Mouse (Mus musculus) layer of hippocampus, postnatal 14 days (tissue): ENCODE measurements at regions not wholly inside any gene's neighbourhood (a gene's known extent, or its start where the extent isn't known, plus 50 kb on each side); places are given as distances from the start of the nearest gene placed in this dataset.

Experiments
- DNase-seq, 2 experiments: peaks; one replicate each; pipeline ENCODE4 v3.0.0; 2021 to 2022; ENCODE audit warnings: low spot score in 2 of 2, mixed read lengths in 1 of 2

GRCm38 (mm10) chr13:69279647-69280046, 253.9 kb upstream of the Nsun2 start:
- DNase-seq: no peak

- peak; percentile 13 to 64 for DNase-seq
Measured at GRCm38 (mm10) chr13:69294483-69294882, 239.1 kb upstream of the Nsun2 start.

GRCm38 (mm10) chr13:69303316-69303715, 230.2 kb upstream of the Nsun2 start:
- DNase-seq: no peak

DNA sequence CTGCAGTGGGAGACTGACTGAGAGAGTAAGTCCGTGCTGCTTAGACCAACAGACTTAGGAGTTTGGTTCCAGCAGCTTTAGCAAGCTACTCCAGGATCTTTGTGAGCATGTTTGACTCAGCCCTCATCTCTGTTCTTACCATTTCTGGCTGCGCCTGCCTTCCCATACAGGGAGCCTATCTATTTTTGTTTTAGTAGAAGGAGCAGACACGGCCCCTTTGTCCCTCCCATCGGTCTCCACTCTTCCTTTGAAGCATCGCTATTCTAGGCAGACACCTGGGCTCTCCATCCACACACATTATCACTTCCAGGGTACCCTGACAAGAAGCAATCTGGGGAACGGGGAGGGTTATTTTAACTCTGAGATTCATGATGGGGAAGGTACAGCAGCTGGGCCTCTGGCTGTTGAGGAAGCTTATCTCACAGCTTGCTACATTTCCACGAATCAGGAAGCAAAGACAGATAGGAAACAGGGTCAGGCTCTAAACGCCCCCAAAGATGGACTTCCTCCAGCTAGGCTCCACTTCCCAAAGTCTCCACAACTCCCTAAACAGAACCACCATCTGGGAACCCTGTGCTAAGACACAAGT, 203.0 kb upstream of the Nsun2 start:
- DNase-seq: no peak

DNA sequence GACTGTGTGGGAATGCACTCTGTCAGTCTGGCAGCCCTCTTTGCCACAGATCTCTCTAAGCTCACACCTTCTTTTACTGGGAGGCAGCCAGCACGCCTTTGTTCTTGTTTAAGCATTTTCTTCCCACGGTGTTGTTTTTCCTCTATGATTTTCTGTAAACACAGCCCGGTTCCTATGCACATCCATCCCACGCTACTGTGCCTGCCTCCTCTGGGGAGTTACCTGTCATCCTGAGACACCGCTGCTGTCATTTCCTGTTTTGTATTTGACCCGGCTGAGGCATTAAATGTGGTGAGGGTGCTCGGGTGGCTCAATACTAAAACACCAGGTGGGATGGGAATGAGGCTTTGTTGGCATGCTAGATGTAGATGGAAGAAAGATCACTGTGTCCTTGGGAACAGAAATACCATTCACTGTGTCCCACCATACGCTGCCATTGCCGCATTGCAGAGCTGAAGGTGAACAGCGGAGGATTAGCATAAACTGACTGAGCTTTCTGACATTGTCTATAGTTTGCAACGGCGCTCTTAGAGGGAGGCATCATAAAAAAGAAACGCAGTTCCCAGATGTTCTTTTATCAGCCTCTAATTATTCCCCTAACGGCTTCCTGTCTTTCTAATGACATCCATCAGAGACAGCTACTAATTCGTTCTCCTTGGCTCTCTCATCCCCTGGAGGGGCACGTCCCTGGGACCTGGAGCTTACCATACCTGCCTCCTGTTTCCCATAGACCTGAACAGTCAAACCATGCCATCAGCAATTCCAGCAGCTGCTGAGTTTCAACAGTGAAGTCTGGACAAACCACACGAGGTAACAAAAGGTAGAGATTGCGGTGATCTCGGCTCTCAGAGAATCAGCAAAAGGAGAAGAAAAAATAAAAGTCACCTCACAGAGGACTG, 201.8 kb upstream of the Nsun2 start:
- DNase-seq: peak in 1 of 2 experiments; percentile 16

DNA sequence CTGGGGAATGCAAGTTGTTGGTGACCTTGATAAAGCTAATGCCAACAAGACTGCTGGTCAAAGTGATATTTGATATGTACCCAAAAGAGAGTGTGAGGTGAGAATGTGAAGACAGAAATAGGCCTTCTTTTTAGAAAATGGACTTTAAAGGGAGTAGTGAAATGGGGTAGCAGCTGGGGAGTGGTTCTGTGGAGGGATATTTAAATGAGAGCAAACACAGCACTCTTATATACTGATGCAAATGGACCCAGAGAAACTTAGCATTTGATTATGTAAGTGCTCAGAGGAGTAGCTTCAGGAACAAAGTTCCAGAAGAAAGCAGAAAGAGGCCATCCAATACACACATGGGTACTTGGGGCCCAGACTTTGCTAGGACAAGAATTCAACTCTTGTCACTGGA, 189.7 kb upstream of the Nsun2 start:
- no peak for DNase-seq

- peak in 1 of 2 experiments; percentile 3 for DNase-seq
Measured at GRCm38 (mm10) chr13:69357435-69357834, 176.1 kb upstream of the Nsun2 start.

DNA sequence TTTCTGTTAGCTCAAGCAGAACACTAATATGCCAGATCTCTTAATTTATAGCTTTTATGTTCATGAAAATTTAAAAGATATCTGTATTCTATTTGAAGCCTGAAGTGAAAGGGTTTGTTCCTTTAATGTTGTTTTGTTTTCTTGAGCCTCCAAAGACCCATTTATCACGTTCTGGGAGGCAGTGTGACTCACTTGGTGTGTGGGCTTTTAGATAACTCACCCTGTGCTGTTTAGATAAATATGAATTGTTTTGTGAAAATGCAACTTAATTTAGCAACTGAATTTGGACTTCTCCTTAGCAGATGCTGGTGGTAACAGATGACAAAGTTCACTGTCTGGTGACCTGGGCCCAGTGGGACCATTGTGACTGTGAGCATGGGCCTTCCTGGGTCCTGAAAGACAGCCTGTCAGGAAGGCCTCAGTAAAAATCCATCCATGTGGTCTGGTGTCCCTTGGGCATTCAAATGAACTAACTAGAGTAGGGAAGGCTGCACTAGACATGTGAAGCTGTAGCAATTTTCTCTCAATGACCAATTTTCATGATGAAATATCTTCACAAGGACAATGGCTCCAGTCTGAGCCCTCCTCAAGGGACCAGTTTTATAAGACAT, 167.6 kb upstream of the Nsun2 start:
- no peak for DNase-seq

GRCm38 (mm10) chr13:69373101-69373815, 160.3 kb upstream of the Nsun2 start:
- peak in 1 of 2 experiments; percentile 2 for DNase-seq

- no peak for DNase-seq
Measured at GRCm38 (mm10) chr13:69373816-69374142, 159.8 kb upstream of the Nsun2 start.

DNA sequence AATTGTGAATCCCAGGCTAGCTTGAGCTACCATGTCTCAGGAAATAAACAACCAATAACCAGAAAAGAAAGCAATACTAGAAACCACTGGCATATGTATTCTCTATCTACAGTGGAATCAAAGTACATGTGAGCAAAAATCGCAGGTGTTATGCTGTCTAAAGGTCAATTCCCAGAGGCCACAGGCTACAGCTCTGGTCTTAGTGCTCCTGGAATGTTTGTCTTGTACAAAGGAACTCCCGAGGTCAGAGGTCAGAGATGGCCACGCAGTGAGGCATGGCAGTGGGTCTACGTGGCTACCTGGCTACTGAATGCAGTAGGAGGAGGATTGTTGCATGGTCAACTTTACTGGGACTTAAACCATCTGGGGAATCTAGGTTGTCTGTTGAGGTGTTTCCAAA, 153.1 kb upstream of the Nsun2 start:
- DNase-seq: no peak

- no peak for DNase-seq
Measured at GRCm38 (mm10) chr13:69384767-69385166, 148.8 kb upstream of the Nsun2 start.

DNA sequence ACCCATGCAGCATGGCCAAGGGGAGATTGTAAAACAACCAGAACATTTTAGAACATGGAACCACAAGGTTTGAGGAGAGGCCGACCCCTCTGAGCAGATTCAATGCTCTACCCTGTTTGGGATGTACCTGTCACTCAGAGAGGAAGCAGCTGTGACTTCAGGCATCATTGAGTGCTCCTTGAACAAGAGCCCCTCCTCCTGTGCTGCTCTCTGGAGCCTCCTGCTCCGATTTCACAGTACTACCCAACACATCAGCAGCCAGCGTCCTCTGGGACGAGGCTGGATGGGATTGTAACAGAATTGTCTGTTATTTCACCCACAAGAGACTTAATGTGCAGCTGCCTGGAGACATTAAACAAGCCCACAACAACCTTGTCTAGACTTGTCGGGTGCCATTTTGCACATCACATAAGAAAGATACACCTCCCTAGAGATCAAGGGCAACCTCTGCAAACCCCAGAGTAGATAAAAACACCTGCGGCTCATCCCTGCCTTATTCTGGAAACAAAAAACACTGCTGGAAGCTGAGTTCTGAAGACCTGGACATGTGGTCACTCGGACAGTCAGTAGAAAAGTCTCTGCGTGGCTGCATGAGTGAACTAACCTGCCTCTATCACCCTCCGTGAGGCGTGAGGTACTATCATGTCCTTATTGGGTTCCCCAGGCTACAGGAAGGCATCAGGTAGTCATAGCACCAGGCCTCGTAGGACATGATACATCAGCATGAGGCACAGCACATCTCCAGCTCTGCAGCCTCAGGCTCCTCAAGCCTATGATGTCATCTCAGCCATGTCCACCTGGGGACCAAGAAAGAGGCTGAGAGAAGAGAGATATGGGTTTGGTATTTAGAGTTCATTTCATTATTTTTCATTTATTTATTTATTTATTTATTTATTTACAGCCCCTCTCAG, 140.4 kb upstream of the Nsun2 start:
- no peak for DNase-seq

GRCm38 (mm10) chr13:69394544-69394943, 139.0 kb upstream of the Nsun2 start:
- DNase-seq: no peak

DNA sequence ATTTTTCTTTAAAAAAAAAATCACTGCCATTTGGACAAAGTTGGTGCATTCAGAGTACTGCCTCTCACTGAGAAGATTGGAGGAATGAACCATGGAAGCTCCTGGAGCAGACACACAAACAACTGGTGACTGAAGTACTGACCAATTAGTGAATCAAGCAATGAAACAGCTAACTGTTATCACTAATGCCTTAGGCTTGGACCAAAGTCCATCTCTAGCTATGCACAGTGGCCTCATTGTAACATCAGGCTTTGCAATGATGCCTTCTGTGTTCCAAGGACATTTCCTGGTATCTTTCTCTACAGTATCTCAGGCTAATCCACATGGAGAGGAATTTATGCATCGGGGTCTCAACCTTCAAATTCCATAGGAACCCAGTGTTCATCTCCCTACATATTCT, 123.2 kb upstream of the Nsun2 start:
- DNase-seq: no peak

- no peak for DNase-seq
Measured at GRCm38 (mm10) chr13:69414813-69415212, 118.7 kb upstream of the Nsun2 start.

DNA sequence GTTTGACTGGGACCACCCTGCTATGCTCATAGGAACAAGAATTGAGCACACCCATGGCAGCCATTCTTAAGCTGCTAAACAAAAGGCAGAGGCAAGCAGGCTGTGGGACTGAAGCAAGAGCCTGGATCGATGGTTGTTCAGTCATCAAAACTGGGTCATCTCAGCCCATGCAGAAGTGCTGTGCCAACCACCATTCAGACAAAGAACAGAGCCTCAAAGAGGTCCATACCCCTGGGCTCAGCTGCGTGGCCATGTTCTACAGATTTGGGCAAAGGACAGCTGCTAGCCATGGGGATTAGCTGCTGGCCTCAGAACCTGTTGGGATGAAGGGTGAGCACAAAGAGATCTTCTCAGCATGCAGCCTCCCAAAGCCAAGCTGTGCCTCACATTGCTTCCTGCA, 116.8 kb upstream of the Nsun2 start:
- no peak for DNase-seq

- DNase-seq: no peak
Measured at GRCm38 (mm10) chr13:69417855-69418478, 115.6 kb upstream of the Nsun2 start.

GRCm38 (mm10) chr13:69420166-69420565, 113.4 kb upstream of the Nsun2 start:
- DNase-seq: no peak

DNA sequence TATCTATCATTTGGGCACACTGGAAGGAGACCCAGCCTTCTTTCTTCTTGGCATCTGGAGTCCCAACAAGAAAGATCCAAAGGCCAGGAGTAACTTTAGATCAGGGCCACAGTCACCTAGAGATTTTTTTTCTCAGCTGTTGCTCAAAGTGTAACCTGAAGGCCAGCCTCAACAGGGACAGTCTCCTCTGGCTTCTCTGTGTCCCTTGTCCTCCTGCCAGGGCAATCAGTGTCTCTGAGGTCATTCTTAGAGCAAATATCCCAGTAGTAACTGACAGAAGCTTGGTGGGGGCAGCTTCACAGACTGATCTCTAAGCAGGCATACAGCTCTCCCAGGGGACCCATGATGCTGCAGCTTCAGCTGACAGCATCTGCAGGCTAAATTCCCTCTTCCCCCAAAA, 111.6 kb upstream of the Nsun2 start:
- DNase-seq: no peak
